Mouse (Mus musculus) forebrain, embryonic 10.5 days (tissue): Measurements from ENCODE around the gene Sycp2l. TPM values are rescaled to one million over a fixed set of nuclear protein-coding genes. Genes with fewer than 3 reads are reported as not detected.
A peak's percentile ranks its signal among the peaks of the same experiment; 100 is the strongest.

ENCODE experiments used
- DNase-seq: peaks from one replicate; pipeline ENCODE4 v3.0.0-alpha.2; 2017; ENCODE audit warnings: low spot score; ENCODE audit errors: extremely low spot score
- H3K27ac ChIP-seq: fragments of 300-500 bp; sonication (generic); 2 replicates; pipeline ENCODE4 v1.5.1; 2016; ENCODE audit warnings: mild to moderate bottlenecking
- H3K27me3 ChIP-seq: fragments of 300-500 bp; sonication (generic); 2 replicates; pipeline ENCODE4 v1.6.1; 2016; ENCODE audit warnings: mild to moderate bottlenecking; ENCODE audit not compliant: poor library complexity, severe bottlenecking
- H3K36me3 ChIP-seq: fragments of 300-500 bp; sonication (generic); replicated peaks from 2 replicates; pipeline ENCODE4 v1.6.1; 2016; ENCODE audit warnings: mild to moderate bottlenecking, moderate library complexity
- H3K4me1 ChIP-seq: fragments of 300-500 bp; sonication (generic); 2 replicates; pipeline ENCODE4 v1.6.1; 2016
- H3K4me3 ChIP-seq: fragments of 300-500 bp; sonication (generic); 2 replicates; pipeline ENCODE4 v1.5.1; 2016; ENCODE audit warnings: mild to moderate bottlenecking, moderate library complexity
- H3K9me3 ChIP-seq: fragments of 300-500 bp; sonication (generic); 2 replicates; pipeline ENCODE4 v1.6.1; 2016; ENCODE audit warnings: mild to moderate bottlenecking, moderate library complexity
- WGBS: fragments of 180-500 bp; shearing (Covaris S2); methylation state at CpG from one replicate; pipeline ENCODE4 v1.1.7; 2016; 5-methylcytosine and 5-hydroxymethylcytosine counted together
- polyA plus RNA-seq: library from polyadenylated mRNA; unstranded; fragments of >200 nt; fragmentation: Nextera tagmentation; extraction: Ambion mirVana; gene quantifications from 2 replicates; pipeline ENCODE4 v1.2.1, GENCODE M21; 2016

Sycp2l gene
- not detected in 2 replicates for polyA plus RNA-seq

GRCm38 (mm10) chr13:41113940-41114339 is at the start of gene Sycp2l:
TSS of gene Sycp2l (plus strand) at chr13:41114307.
- peak within 1 kb of the TSS; percentile 38 for H3K4me3 ChIP-seq
- 22% methylated on average over 14 of the region's 14 CpGs for WGBS

GRCm38 (mm10) chr13:41067618-41068017 is 46.5 kb upstream of the Sycp2l start:
- no peaks in the 10 kb centered on the region for H3K36me3 ChIP-seq
- H3K4me3 ChIP-seq: no peak overlapping the region
- H3K4me1 ChIP-seq: no peaks in the 10 kb centered on the region
- H3K27me3 ChIP-seq: no peaks in the 10 kb centered on the region
- 96% methylated on average over 4 of the region's 4 CpGs for WGBS
- H3K9me3 ChIP-seq: no peaks in the 10 kb centered on the region
- no peak for DNase-seq
- H3K27ac ChIP-seq: no peak overlapping the region

More at GRCm38 (mm10) chr13:41113940-41114339, at the start of gene Sycp2l:
- Histone ChIP-seq H3K27ac (no peak within 1 kb of the TSS), H3K4me1 (peaks cover 11% of the 10 kb centered on the region; the same call in 1 of the 2 replicates), H3K27me3 (peaks cover 52% of the 10 kb centered on the region), H3K9me3 (no peaks in the 10 kb centered on the region), H3K36me3 (no peaks in the 10 kb centered on the region)
- DNase-seq: no peak

GRCm38 (mm10) chr13:41071617-41072016 is 42.5 kb upstream of the Sycp2l start:
- Histone ChIP-seq H3K27ac (no peak overlapping the region), H3K27me3 (peaks cover 16% of the 10 kb centered on the region), H3K36me3 (no peaks in the 10 kb centered on the region), H3K9me3 (no peaks in the 10 kb centered on the region), H3K4me3 (no peak overlapping the region), H3K4me1 (no peaks in the 10 kb centered on the region)
- no peak for DNase-seq
- WGBS: 94% methylated on average over 11 of the region's 11 CpGs

GRCm38 (mm10) chr13:41073819-41074218 is 40.3 kb upstream of the Sycp2l start:
- Histone ChIP-seq H3K9me3 (no peaks in the 10 kb centered on the region), H3K36me3 (no peaks in the 10 kb centered on the region), H3K27ac (no peak overlapping the region), H3K4me3 (no peak overlapping the region), H3K4me1 (peaks cover 11% of the 10 kb centered on the region), H3K27me3 (peaks cover 38% of the 10 kb centered on the region)
- 90% methylated on average over 5 of the region's 5 CpGs for WGBS
- no peak for DNase-seq

- no peak for DNase-seq
- 62% methylated on average over 9 of the region's 9 CpGs for WGBS
- H3K27me3 ChIP-seq: peaks cover 75% of the 10 kb centered on the region
Observed at GRCm38 (mm10) chr13:41077921-41078320, 36.2 kb upstream of the Sycp2l start.

GRCm38 (mm10) chr13:41078690-41079420 is 35.3 kb upstream of the Sycp2l start:
- Histone ChIP-seq H3K27ac (peak overlapping the region; percentile 80), H3K36me3 (no peaks in the 10 kb centered on the region), H3K4me1 (peaks cover 18% of the 10 kb centered on the region), H3K9me3 (no peaks in the 10 kb centered on the region), H3K27me3 (peaks cover 75% of the 10 kb centered on the region), H3K4me3 (peak overlapping the region; percentile 62)
- no peak for DNase-seq
- 5% methylated on average over 24 of the region's 24 CpGs for WGBS

More at GRCm38 (mm10) chr13:41077921-41078320, 36.2 kb upstream of the Sycp2l start:
- H3K4me3 ChIP-seq: no peak overlapping the region
- no peaks in the 10 kb centered on the region for H3K9me3 ChIP-seq
- H3K4me1 ChIP-seq: peaks cover 18% of the 10 kb centered on the region
- no peak overlapping the region for H3K27ac ChIP-seq
- no peaks in the 10 kb centered on the region for H3K36me3 ChIP-seq

- Histone ChIP-seq H3K4me1 (peaks cover 18% of the 10 kb centered on the region), H3K27me3 (peaks cover 75% of the 10 kb centered on the region)
Observed at GRCm38 (mm10) chr13:41079421-41079780, 34.7 kb upstream of the Sycp2l start, which contains the start of gene Mak. TSS of gene Mak (minus strand) at chr13:41079706.

GRCm38 (mm10) chr13:41079859-41080258 is 34.2 kb upstream of the Sycp2l start:
- no peak for DNase-seq
- Histone ChIP-seq H3K4me1 (peaks cover 18% of the 10 kb centered on the region), H3K36me3 (no peaks in the 10 kb centered on the region), H3K27ac (no peak overlapping the region), H3K9me3 (no peaks in the 10 kb centered on the region), H3K4me3 (peak overlapping the region; percentile 62; the same call in 1 of the 2 replicates), H3K27me3 (peaks cover 75% of the 10 kb centered on the region)
- 58% methylated on average over 5 of the region's 5 CpGs for WGBS

More at GRCm38 (mm10) chr13:41079421-41079780, 34.7 kb upstream of the Sycp2l start, which contains the start of gene Mak:
- peak; percentile 81 for DNase-seq
- Histone ChIP-seq H3K36me3 (no peaks in the 10 kb centered on the region), H3K9me3 (no peaks in the 10 kb centered on the region), H3K27ac (peak within 1 kb of the TSS; percentile 80), H3K4me3 (peak within 1 kb of the TSS; percentile 62)
- under 1% methylated on average over 40 of the region's 40 CpGs for WGBS

- Histone ChIP-seq H3K27me3 (peaks cover 67% of the 10 kb centered on the region), H3K4me1 (peaks cover 18% of the 10 kb centered on the region), H3K4me3 (no peak overlapping the region), H3K27ac (no peak overlapping the region), H3K36me3 (no peaks in the 10 kb centered on the region), H3K9me3 (no peaks in the 10 kb centered on the region)
- 92% methylated on average over 6 of the region's 6 CpGs for WGBS
- DNase-seq: no peak
Observed at GRCm38 (mm10) chr13:41080700-41081099, 33.4 kb upstream of the Sycp2l start.

- H3K9me3 ChIP-seq: no peaks in the 10 kb centered on the region
- H3K4me3 ChIP-seq: no peak overlapping the region
- DNase-seq: no peak
- H3K36me3 ChIP-seq: no peaks in the 10 kb centered on the region
- peaks cover under 1% of the 10 kb centered on the region for H3K4me1 ChIP-seq
- 87% methylated on average over 3 of the region's 3 CpGs for WGBS
- H3K27ac ChIP-seq: no peak overlapping the region
- peaks cover 31% of the 10 kb centered on the region for H3K27me3 ChIP-seq
Observed at GRCm38 (mm10) chr13:41084521-41084920, 29.6 kb upstream of the Sycp2l start.

- Histone ChIP-seq H3K4me1 (no peaks in the 10 kb centered on the region), H3K9me3 (no peaks in the 10 kb centered on the region), H3K36me3 (no peaks in the 10 kb centered on the region), H3K27me3 (peaks cover 26% of the 10 kb centered on the region), H3K27ac (no peak overlapping the region), H3K4me3 (no peak overlapping the region)
- WGBS: 24% methylated on average over 2 of the region's 2 CpGs
- no peak for DNase-seq
Observed at GRCm38 (mm10) chr13:41085140-41085539, 29.0 kb upstream of the Sycp2l start.

GRCm38 (mm10) chr13:41088746-41089145 is 25.4 kb upstream of the Sycp2l start:
- no peaks in the 10 kb centered on the region for H3K36me3 ChIP-seq
- no peak overlapping the region for H3K27ac ChIP-seq
- no peak for DNase-seq
- H3K27me3 ChIP-seq: 0 out of 2 replicates have a peak, but pooled peaks cover 10% of the 10 kb centered on the region
- no peak overlapping the region for H3K4me3 ChIP-seq
- no peaks in the 10 kb centered on the region for H3K9me3 ChIP-seq
- peaks cover 13% of the 10 kb centered on the region; the same call in 1 of the 2 replicates for H3K4me1 ChIP-seq

- H3K9me3 ChIP-seq: no peaks in the 10 kb centered on the region
- H3K4me1 ChIP-seq: peaks cover 13% of the 10 kb centered on the region; the same call in 1 of the 2 replicates
- no peak for DNase-seq
- 0 out of 2 replicates have a peak, but pooled peaks cover 10% of the 10 kb centered on the region for H3K27me3 ChIP-seq
- no peak overlapping the region for H3K27ac ChIP-seq
- 49% methylated on average over 10 of the region's 10 CpGs for WGBS
- no peaks in the 10 kb centered on the region for H3K36me3 ChIP-seq
- no peak overlapping the region for H3K4me3 ChIP-seq
Observed at GRCm38 (mm10) chr13:41091271-41091670, 22.8 kb upstream of the Sycp2l start.
